Mouse (Mus musculus) liver, embryonic 14.5 days (tissue): ENCODE results near the gene Dab2ip.

ENCODE experiments used
- CTCF ChIP-seq: IDR thresholded peaks from 2 replicates; pipeline ENCODE4 v1.5.1; 2016; ENCODE audit warnings: antibody characterized with exemption, low read depth, control low read depth
- EP300 ChIP-seq: IDR thresholded peaks from 2 replicates; pipeline ENCODE4 v1.6.1; 2016; ENCODE audit warnings: antibody characterized with exemption, low read depth

DNA sequence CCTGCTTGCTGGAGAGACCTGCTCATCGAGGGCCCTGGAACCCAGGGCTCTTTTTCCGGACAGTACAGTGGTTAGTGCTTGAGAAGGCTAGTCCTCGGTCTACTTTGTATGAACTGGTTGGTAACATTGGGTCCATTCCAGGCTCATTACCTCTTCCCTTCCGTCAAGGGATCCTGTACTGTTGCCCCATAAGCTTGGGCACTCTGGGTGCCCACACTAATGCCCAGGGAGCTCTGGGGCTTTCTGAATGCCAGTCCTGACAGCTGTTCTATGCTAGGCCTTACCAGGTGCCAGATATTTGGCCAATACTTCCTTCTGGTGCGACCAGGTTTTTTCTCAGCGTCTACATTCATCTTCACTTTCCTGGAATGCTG is 66.9 kb downstream of the Dab2ip start:
- TF ChIP-seq CTCF (no peak), EP300 (no peak)
